ENCODE assay signal across 10 mouse cellular contexts in the genomic region with DNA sequence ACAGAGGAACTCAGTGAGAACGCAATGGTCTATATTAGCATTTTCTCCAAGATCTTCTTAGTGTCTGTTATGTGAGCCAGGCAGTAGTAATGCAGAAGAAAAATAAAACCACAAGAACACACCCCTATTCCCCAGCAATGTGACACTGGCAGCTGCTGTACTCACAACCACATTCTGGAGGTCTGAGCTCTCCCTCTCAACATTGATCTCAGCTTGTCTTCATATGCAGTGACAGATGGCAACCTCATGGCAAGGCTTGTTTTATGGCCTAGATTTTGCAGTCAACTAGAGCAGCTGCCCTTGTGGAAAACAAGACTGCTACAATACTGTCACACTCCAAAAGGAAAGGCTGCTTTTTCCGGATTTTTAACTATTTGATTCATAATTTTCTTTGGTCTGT.
DNase-seq lines count a peak whose midpoint lies in the region; ATAC-seq and TF ChIP-seq lines count a peak whose summit lies in the region.
"Had no signal": no experiment of that assay in that cellular context is flagged by ENCODE, and none has a peak within 500 bp of the region (broad histone marks: within the 10 kb centered on the region; RNA-seq: fewer than 3 reads in every experiment).

No protein-coding gene starts in this region.

- peaks cover 13% of the 10 kb centered on the region; the same call in 1 of the 2 replicates for H3K4me1 ChIP-seq in embryonic facial prominence, embryonic 13.5 days
- peaks cover 22% of the 10 kb centered on the region for H3K4me1 ChIP-seq in embryonic facial prominence, embryonic 10.5 days
- no peaks in the 10 kb centered on the region for H3K4me1 ChIP-seq in forebrain, postnatal 0 days (ENCODE audit: insufficient read depth)

- TF ChIP-seq POLR2A in myocyte (IDR thresholded peaks at IDR 0.05; ENCODE audit: insufficient read length, low read depth): no peak

- peak; percentile 43; the same call in 1 of the 2 replicates for ATAC-seq in embryonic facial prominence, embryonic 13.5 days (ENCODE audit: insufficient number of reproducible peaks, insufficient read depth, low FRiP score, low TSS enrichment, low read depth)
- peak; percentile 91 for ATAC-seq in forebrain, postnatal 0 days
- ATAC-seq: Patski had no signal

- no peak overlapping the region for H3ac ChIP-seq in myocyte (ENCODE audit: control insufficient read depth, insufficient read length)

- H3K36me3 ChIP-seq in embryonic facial prominence, embryonic 13.5 days: no peaks in the 10 kb centered on the region
- H3K36me3 ChIP-seq in embryonic facial prominence, embryonic 10.5 days (replicated peaks): no peaks in the 10 kb centered on the region
- H3K36me3 ChIP-seq in forebrain, postnatal 0 days (ENCODE audit: insufficient read depth): no peaks in the 10 kb centered on the region
- H3K36me3 ChIP-seq in myocyte (ENCODE audit: control insufficient read depth, insufficient read depth): no peaks in the 10 kb centered on the region

- H3K4me2 ChIP-seq in embryonic facial prominence, embryonic 13.5 days: no peak overlapping the region
- H3K4me2 ChIP-seq in forebrain, postnatal 0 days (ENCODE audit: low read depth): no peak overlapping the region
- peak overlapping the region; percentile 20 for H3K4me2 ChIP-seq in myocyte (ENCODE audit: low read depth)

- 44% methylated on average over 2 of the region's 2 CpGs for WGBS in embryonic facial prominence, embryonic 13.5 days
- 82% methylated on average over 2 of the region's 2 CpGs for WGBS in embryonic facial prominence, embryonic 10.5 days
- WGBS in forebrain, postnatal 0 days: 78% methylated on average over 2 of the region's 2 CpGs

- no peak for TF ChIP-seq CTCF in forebrain, postnatal 0 days (IDR thresholded peaks at IDR 0.05; ENCODE audit: low read depth)

- no peak for DNase-seq in embryonic facial prominence, embryonic 10.5 days (ENCODE audit: low spot score)
- DNase-seq in brain, embryonic 18.5 days (ENCODE audit: low read depth, low spot score): peak; percentile 37
- DNase-seq in forebrain, postnatal 0 days: peak; percentile 56
- no peak for DNase-seq in spleen, postnatal 14 days (ENCODE audit: low spot score in 2 of 2)
- DNase-seq in adrenal gland, postnatal 4 days (ENCODE audit: low spot score in 2 of 2): no peak
- DNase-seq in heart, adult 9 months (ENCODE audit: low spot score in 2 of 2): no peak
- DNase-seq: lung, postnatal 10 days had no signal

- H3K9ac ChIP-seq in embryonic facial prominence, embryonic 13.5 days: no peak overlapping the region
- H3K9ac ChIP-seq in forebrain, postnatal 0 days: no peak overlapping the region

- H3K27me3 ChIP-seq in embryonic facial prominence, embryonic 13.5 days: no peaks in the 10 kb centered on the region
- no peaks in the 10 kb centered on the region for H3K27me3 ChIP-seq in embryonic facial prominence, embryonic 10.5 days (replicated peaks; ENCODE audit: low read depth, poor library complexity, severe bottlenecking)
- no peaks in the 10 kb centered on the region for H3K27me3 ChIP-seq in forebrain, postnatal 0 days (ENCODE audit: insufficient read depth, low read length)
- no peaks in the 10 kb centered on the region for H3K27me3 ChIP-seq in myocyte (ENCODE audit: control insufficient read depth, insufficient read depth, insufficient read length)
- H3K27me3 ChIP-seq: Patski had no signal

- no peak overlapping the region for H3K27ac ChIP-seq in embryonic facial prominence, embryonic 13.5 days
- H3K27ac ChIP-seq in embryonic facial prominence, embryonic 10.5 days (replicated peaks): no peak overlapping the region
- H3K27ac ChIP-seq in forebrain, postnatal 0 days (ENCODE audit: low read depth, low read length): no peak overlapping the region

- H3K9me3 ChIP-seq in embryonic facial prominence, embryonic 13.5 days: no peaks in the 10 kb centered on the region
- H3K9me3 ChIP-seq in embryonic facial prominence, embryonic 10.5 days: no peaks in the 10 kb centered on the region
- no peaks in the 10 kb centered on the region for H3K9me3 ChIP-seq in forebrain, postnatal 0 days (ENCODE audit: low read length)

- H3K79me2 ChIP-seq in myocyte (ENCODE audit: control insufficient read depth, insufficient read depth): no peaks in the 10 kb centered on the region

- H3K4me3 ChIP-seq in embryonic facial prominence, embryonic 13.5 days: no peak overlapping the region
- H3K4me3 ChIP-seq in embryonic facial prominence, embryonic 10.5 days: no peak overlapping the region
- no peak overlapping the region for H3K4me3 ChIP-seq in forebrain, postnatal 0 days (ENCODE audit: low read depth, low read length)
- H3K4me3 ChIP-seq in myocyte: no peak overlapping the region

TF ChIP-seq in myocyte, 11 proteins besides CTCF, POLR2A, EP300 and RAD21:
- TF ChIP-seq TCF3 (IDR thresholded peaks at IDR 0.05; ENCODE audit: insufficient read length, low read depth) (peak; percentile 79), MAX (IDR thresholded peaks at IDR 0.05; ENCODE audit: low read depth) (peak; percentile 51), E2F4 (IDR thresholded peaks at IDR 0.05; ENCODE audit: insufficient read depth) (no peak), MYOG (IDR thresholded peaks at IDR 0.05; ENCODE audit: control insufficient read depth in 1 of 3, insufficient read depth in 1 of 3, insufficient read length in 2 of 3, low read depth in 2 of 3) (peak; percentile 7 to 85 (median 41)), MYOD1 (IDR thresholded peaks at IDR 0.05; ENCODE audit: control insufficient read depth in 1 of 3, insufficient read length in 2 of 3, low read depth in 2 of 3) (peak; percentile 23 to 86 (median 86)), REST (IDR thresholded peaks at IDR 0.05; ENCODE audit: insufficient read depth, insufficient read length) (no peak), TCF12 (IDR thresholded peaks at IDR 0.05; ENCODE audit: insufficient read depth, poor library complexity, severe bottlenecking) (peak; percentile 35), USF1 (IDR thresholded peaks at IDR 0.05; ENCODE audit: low read depth) (no peak), SRF (IDR thresholded peaks at IDR 0.05; ENCODE audit: control insufficient read depth, insufficient read length, low read depth) (no peak)
TF ChIP-seq in myocyte: peak in this region for 5.

Comparison
In these comparisons a context has a peak if more than half of its experiments do, and no peak if none do; other contexts are left out.
1. DNase-seq: peak in brain, embryonic 18.5 days (single experiment) and forebrain, postnatal 0 days (single experiment); none in embryonic facial prominence, embryonic 10.5 days (single experiment), spleen, postnatal 14 days (0 of 2), adrenal gland, postnatal 4 days (0 of 2) and heart, adult 9 months (0 of 2).